Mouse (Mus musculus): Measurements from ENCODE around the gene Lsmem1.

GRCm38 (mm10) chr12:40147319-40147718 lies 52.0 kb downstream of the Lsmem1 start:
- TF ChIP-seq CTCF (IDR thresholded peaks at IDR 0.05; ENCODE audit: low read depth, low read length) (no peak), GATA1 (IDR thresholded peaks at IDR 0.05; ENCODE audit: borderline replicate concordance, low read length) (no peak)
